Mouse (Mus musculus): ENCODE data around the gene Ucma.
"Not testable (repeated sequence)": the region's sequence is repeated elsewhere in the genome, so short reads cannot be mapped to it uniquely, and the experiment has no call there.

Gene Ucma

GRCm38 (mm10) chr2:4975807-4976206 lies at the start of gene Ucma:
Gene Ucma (plus strand): TSS chr2:4976122.
- DNase-seq (ENCODE audit: low spot score): no peak

DNA sequence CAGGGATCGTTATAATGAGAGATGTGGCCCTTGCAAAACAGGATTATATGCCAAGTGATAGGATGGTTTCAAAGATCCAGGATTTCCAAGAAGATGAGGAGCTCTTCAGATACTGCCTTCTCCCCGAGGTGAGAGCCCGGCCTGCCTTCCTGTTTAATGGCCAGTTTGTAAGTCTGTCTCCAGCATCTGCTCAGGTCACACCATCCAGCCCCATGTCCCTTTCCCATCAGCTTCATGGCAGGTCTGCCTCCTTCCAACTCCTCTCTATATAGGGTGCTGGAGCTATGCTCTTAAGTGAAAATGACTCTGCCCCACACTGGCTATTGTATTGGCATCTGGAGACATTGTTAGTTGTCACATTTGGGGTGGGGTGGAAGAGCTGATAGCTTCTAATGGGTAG lies 48.5 kb upstream of the Ucma start:
- DNase-seq (ENCODE audit: low spot score): no peak

DNA sequence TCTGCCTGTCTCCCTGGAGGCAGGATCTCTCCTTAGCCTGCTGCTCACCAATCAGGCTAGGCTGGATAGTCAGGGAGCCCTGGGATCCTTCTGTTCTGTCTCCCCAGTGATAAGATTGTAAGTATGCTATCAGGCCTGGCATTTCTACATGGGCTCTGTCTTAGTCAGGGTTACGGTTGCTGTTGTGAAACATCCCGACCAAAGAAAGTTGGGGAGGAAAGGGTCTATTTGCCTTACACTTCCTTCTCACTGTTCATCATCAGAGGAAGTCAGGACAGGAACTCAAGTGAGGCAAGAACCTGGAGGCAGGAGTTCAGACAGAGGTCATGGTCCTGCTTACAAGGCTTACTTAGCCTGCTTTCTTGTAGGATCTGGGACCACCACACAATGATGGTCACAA lies 46.7 kb upstream of the Ucma start:
- DNase-seq (ENCODE audit: low spot score): no peak

- no peak for DNase-seq (ENCODE audit: low spot score)
Measured at GRCm38 (mm10) chr2:4934516-4934915, 41.4 kb upstream of the Ucma start.

GRCm38 (mm10) chr2:4937931-4938330 lies 38.0 kb upstream of the Ucma start:
- no peak for DNase-seq (ENCODE audit: low spot score)

DNA sequence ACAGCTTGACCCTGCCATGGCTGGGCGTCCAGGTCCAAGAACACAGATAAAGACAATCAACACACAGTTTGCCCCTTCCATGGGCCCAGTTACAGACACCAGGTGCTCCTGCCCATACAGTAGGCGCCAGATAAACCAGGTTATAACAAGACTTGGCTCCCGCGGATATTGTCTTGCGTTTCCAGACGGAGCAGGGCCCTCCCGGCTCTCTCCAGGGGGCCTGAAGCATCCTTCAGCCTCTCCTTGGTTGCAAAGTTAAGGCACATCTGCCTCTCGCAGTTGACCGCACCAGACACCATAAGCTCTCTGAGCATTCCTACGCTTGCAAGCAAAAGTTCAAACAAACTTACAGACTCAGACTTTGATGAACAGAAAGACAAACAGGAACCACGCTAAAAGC lies 35.1 kb upstream of the Ucma start:
- DNase-seq (ENCODE audit: low spot score): no peak

GRCm38 (mm10) chr2:4949691-4950090 lies 26.2 kb upstream of the Ucma start:
- DNase-seq (ENCODE audit: low spot score): not testable (repeated sequence)

- DNase-seq (ENCODE audit: low spot score): no peak
Measured at GRCm38 (mm10) chr2:4950986-4951385, 24.9 kb upstream of the Ucma start.

GRCm38 (mm10) chr2:4954216-4954760 lies 21.6 kb upstream of the Ucma start:
- no peak for DNase-seq (ENCODE audit: low spot score)

DNA sequence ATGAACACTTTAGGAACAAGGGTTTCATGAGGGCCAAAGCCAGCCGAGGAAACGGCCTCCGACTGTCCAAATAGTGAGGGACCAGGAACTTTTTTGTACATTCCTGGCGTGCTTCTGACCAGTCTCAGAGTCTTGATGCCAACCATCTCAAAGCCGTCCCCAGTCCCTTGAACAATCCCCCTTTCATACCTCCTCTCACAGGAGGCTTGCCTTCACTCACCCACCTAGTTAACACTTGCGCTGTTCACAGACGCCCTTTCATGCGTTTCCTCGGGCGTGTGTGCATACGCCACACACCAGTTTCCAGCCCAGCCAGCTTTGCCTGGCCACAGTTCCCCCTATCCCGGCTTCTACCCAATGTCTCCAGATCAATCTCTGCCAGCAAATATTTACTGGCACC lies 17.9 kb upstream of the Ucma start:
- no peak for DNase-seq (ENCODE audit: low spot score)

DNA sequence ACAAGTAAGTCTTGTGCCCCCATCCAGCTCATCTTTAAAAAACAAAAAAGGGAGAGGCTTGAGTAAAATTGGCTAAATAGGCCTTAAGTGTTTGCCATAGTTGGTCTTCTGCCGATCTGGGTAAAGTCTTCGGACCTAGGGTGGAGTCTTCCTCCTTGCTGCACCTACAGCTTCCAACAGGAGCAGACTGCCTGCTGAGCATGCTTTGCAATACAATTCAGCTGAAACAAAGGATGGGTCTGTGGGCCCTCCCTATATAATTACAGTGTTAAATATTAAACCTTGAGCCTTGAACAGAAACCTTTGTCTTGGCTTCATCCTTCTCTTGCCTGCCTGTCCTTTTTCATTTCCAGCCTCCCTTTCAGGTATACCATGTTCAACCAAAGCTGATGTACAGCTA lies 8.1 kb upstream of the Ucma start:
- no peak for DNase-seq (ENCODE audit: low spot score)

DNA sequence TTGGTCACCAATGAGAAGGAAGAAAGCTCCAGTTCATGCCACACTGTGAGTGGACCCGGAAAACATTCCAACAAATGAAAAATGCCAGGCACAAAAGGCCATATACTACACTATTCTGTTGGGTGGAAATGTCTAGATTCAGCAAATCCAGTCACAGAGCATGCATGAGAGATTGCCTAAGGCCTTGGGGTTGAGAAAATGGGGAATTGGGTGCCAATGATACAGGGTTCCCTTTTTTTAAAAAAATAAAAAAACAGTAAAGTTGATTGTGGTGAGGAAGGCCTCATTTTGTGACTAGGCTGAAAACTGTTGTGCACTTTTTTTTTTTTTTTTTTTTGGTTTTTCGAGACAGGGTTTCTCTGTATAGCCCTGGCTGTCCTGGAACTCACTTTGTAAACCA lies 6.8 kb upstream of the Ucma start:
- DNase-seq (ENCODE audit: low spot score): no peak

DNA sequence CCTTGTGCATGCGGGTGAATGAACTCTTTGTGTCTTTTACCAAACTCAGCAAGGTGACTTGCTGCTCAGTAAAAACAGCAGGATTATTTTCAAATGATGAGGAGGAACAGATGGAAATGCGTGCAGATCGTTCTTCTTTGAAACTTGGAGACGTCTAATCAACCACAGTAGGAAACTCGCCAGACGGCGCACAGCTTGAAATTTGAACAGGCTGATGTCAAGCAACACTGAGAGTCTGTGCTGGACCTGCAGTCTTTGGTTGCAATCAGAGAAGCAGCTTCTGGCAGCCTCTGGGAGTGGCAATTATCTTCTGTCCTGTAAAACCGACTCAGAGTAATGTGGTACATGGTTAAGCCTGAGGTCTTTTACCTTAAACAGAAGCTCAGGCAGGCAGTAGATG lies 2.2 kb downstream of the Ucma start:
- no peak for DNase-seq (ENCODE audit: low spot score)

DNA sequence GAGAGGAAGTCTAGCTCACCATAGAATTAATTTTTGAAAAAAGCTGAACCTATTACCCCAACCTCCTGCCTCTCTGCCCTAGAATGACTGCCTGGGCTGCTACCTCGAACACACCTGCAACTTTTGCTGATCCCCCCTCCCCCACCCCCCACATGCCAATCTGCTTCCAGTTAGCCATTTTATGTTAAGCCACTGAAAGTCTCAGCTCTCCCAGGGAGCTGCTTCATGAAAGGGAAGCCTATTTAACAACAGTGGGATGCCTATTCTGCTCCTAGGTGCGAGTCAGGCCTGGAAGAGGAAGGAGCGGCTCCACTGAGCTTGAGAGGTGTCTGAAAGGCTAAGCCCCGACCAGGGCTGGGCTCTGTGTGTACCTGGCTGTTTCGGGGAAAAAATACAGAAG lies 8.1 kb downstream of the Ucma start:
- no peak for DNase-seq (ENCODE audit: low spot score)

DNA sequence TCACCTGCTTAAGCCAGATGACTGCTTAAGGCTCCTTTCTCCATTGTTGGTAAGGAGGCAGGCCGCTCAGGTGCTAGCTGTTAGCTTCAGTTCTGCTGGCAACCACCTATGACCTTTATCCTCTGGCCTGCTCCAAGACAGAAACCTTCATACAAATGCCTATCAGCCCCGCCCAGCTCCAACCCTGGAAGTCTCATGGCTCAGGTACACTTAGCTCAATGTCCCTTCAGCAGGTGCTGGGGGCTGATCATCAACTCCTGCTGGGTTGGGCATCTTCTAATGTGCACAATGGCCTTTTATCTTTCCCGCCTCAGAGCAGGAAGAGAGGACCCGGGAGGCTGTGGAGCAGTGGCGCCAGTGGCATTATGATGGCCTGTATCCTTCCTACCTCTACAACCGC lies 9.1 kb downstream of the Ucma start:
- DNase-seq (ENCODE audit: low spot score): no peak

- DNase-seq (ENCODE audit: low spot score): no peak
Measured at GRCm38 (mm10) chr2:4986798-4987197, 10.9 kb downstream of the Ucma start.

GRCm38 (mm10) chr2:4987388-4988180 lies 11.7 kb downstream of the Ucma start:
- no peak for DNase-seq (ENCODE audit: low spot score)

DNA sequence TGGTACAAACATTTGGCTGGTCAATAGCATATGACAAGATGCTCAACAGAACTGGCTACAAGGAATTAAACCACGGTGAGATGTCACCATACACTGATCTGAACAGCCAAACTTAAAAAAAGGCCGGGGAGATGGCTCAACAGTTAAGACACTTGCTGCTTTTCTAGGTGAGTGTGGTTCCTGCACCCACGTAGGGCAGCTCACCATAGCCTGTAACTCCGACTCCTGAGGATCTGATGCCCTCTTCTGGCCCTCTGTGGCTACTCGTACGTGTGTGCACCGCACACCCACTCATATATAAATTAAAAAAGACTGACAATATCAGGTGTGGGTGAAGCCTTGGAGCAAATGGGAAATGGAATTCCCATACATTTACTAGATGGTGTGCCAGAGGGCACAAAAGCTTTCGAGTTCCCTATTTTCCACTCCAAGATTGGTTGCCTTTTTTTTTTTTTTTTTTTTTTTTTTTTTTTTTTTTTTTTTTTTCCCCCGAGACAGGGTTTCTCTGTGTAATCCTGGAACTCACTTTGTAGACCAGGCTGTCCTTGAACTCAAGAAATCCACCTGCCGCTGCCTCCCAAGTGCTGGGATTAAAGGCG lies 13.0 kb downstream of the Ucma start:
- DNase-seq (ENCODE audit: low spot score): no peak

- DNase-seq (ENCODE audit: low spot score): no peak
Measured at GRCm38 (mm10) chr2:4993584-4993983, 17.7 kb downstream of the Ucma start.

- no peak for DNase-seq (ENCODE audit: low spot score)
Measured at GRCm38 (mm10) chr2:4994436-4994835, 18.5 kb downstream of the Ucma start.

DNA sequence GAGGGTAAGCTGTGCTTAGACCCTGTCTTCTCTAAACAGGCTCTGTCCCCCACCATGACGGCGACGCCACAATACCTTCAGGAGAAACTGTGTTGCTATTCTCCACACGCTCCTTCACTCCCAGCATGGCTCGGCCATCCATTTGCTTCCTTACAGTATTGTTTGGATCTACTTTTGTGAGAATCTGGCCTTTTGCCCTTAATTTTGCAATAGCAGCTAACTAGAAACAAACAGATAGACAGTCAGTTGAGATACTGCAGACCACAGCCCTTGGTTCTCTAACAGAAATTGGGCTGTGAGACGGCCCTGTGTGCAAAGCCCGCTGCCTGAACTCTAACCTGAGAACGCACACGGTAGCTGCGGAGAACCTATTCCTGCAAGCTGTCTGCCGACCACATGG lies 19.7 kb downstream of the Ucma start:
- DNase-seq (ENCODE audit: low spot score): no peak

DNA sequence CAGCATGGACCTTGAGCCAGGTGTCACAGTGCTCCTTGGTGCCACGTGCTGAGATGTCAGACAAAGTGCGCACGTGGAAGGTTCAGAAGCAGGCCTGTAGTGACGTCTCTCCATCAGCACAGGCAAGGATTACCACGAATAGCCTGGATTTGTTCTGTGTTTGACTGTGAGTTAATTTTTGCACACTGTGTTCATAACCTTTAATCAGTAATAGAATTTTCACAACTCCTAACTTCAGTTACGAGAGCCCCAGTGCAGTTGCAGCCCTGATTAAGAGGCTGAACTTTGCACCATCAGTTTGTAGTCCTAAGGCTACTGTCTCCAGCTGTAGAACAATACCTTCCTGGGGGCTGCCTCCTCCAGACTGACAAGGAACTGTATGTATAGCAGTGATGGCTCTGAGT lies 20.5 kb downstream of the Ucma start:
- DNase-seq (ENCODE audit: low spot score): no peak

DNA sequence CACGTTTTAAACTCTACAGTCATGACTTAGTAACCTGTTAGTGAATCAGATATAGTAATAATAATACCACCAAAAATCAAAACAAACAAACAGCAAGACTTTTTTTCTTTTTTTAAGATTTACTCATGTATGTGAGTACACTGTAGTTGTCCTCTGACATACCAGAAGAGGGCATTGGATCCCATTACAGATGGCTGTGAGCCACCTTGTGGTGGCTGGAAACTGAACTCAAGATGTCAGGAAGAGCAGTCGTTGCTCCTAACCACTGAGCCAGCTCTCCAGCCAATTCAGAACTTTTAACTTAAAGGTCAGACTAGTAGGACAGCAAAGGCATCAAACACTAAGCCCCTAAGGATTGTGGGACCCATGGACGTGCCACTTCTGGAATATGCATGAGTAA lies 23.0 kb downstream of the Ucma start:
- no peak for DNase-seq (ENCODE audit: low spot score)

GRCm38 (mm10) chr2:5001266-5001665 lies 25.3 kb downstream of the Ucma start:
- DNase-seq (ENCODE audit: low spot score): no peak
